Mouse (Mus musculus): ENCODE measurements around the gene Gm17617. TPM values are rescaled to one million over a fixed set of nuclear protein-coding genes. Genes with fewer than 3 reads are reported as not detected.
"Not testable (repeated sequence)": the region's sequence is repeated elsewhere in the genome, so short reads cannot be mapped to it uniquely, and the experiment has no call there.

Gene Gm17617
- total and polyA plus RNA-seq, 2 experiments from 2014 or later, result not detected

DNA sequence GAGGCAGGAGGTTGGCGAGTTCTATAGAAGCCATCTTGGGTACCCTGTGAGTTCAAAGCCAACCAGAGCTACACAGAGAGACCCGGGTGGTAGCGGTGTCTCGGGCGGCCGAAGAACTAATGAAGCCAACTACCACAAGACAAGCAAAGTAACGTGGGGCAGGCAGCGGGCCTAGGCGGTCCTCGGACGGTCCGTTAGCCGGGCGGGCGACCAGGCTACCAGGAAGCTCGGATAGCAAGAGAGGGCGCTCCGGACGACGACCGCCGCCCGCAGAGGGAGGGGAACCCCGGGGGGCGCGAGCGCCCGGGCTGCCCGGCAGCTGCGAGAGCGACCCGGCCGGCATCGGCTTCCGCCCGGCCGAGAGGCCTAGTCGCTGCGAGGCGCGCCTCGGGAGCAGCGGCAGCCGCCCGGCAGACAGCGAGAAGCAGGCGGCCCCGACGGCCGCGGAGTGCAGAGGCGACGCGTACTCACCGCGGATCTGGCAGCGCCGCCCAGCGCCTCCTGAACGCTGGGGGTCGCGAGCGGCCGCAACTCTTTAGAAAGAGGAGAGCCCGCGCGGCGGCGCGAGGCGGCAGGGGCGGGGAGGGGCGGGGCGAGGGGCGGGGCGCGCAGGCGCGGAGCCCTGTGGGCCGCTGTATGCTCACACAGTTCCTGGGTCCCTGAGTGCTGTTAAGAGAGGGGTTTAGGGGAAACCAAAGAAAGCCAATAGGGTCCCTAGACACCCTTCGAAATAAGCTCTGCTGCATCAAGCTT, 33.4 kb downstream of the Gm17617 start, which contains the start of gene Uimc1:
TSS of gene Uimc1 (minus strand) at position 575 of the 753 bp plus-strand sequence.
- Histone ChIP-seq H3K27ac (ENCODE audit: low read depth) (peak within 1 kb of the TSS; percentile 95), H3K36me3 (replicated peaks; ENCODE audit: control insufficient read depth, insufficient read depth, low read length) (no peaks in the 10 kb centered on the region), H3K9me3 (replicated peaks; ENCODE audit: control insufficient read depth, low read length) (no peaks in the 10 kb centered on the region), H3K4me2 (ENCODE audit: low read depth, low read length) (peak within 1 kb of the TSS; percentile 70), H3K9ac (replicated peaks; ENCODE audit: low read depth, low read length) (peak within 1 kb of the TSS; percentile 91), H3K4me3 (ENCODE audit: low read depth, low read length) (peak within 1 kb of the TSS; percentile 93), H3K27me3 (ENCODE audit: control insufficient read depth, insufficient read depth, low read length) (no peaks in the 10 kb centered on the region), H3K4me1 (ENCODE audit: control insufficient read depth, insufficient read depth) (peaks cover 7% of the 10 kb centered on the region; the same call in 1 of the 2 replicates)
- ATAC-seq (ENCODE audit: insufficient read depth, low read depth), result peak; percentile 85
- TF ChIP-seq CTCF (IDR thresholded peaks at IDR 0.05; ENCODE audit: low read depth) (peak; percentile 46), EP300 (IDR thresholded peaks at IDR 0.05; ENCODE audit: low read depth) (no peak)
- under 1% methylated on average over 56 of the region's 81 CpGs for WGBS
- DNase-seq (ENCODE audit: low spot score), result peak; percentile 89

DNA sequence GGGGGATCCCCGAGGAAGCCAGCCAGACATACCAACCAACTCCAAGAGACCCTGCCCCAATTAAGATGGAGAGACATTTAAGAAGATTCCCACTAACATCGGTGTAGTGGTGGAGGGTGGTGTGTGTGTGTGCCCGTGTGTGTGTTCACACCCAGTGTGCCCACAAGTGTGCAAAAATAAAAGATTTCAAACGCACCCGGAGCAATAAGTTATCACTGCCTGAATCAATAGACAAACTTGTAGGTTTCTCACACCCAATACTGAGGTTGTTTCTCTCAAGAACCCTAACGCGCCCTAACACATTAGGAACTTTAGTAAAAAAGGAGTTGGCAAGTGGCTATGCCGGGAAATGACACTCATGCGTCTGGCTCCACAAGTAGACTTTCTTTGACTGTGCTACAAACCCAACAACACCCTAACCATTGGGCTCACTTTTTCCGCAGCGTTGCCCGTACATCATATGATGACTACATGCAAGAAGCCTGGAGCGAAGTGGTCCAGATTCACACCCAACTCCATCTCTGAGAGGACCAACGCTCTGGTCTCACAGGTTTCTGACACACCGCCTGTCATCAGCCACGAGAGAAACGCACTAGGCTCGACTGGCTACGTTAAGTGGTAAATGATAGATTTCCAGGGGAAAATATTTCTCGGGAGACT, 34.2 kb downstream of the Gm17617 start:
- H3K4me3 ChIP-seq (ENCODE audit: low read depth, low read length), result peak overlapping the region; percentile 93
- no peak for ATAC-seq (ENCODE audit: insufficient read depth, low read depth)
- no peaks in the 10 kb centered on the region for H3K27me3 ChIP-seq (ENCODE audit: control insufficient read depth, insufficient read depth, low read length)
- H3K4me2 ChIP-seq (ENCODE audit: low read depth, low read length), result peak overlapping the region; percentile 70
- WGBS, result 24% methylated on average over 20 of the region's 20 CpGs
- no peak for DNase-seq (ENCODE audit: low spot score)
- TF ChIP-seq EP300 (IDR thresholded peaks at IDR 0.05; ENCODE audit: low read depth) (no peak), CTCF (IDR thresholded peaks at IDR 0.05; ENCODE audit: low read depth) (no peak)
- H3K9ac ChIP-seq (replicated peaks; ENCODE audit: low read depth, low read length), result peak overlapping the region; percentile 91
- no peaks in the 10 kb centered on the region for H3K9me3 ChIP-seq (replicated peaks; ENCODE audit: control insufficient read depth, low read length)
- H3K27ac ChIP-seq (ENCODE audit: low read depth), result peak overlapping the region; percentile 95
- H3K36me3 ChIP-seq (replicated peaks; ENCODE audit: control insufficient read depth, insufficient read depth, low read length), result no peaks in the 10 kb centered on the region
- peaks cover 7% of the 10 kb centered on the region; the same call in 1 of the 2 replicates for H3K4me1 ChIP-seq (ENCODE audit: control insufficient read depth, insufficient read depth)

DNA sequence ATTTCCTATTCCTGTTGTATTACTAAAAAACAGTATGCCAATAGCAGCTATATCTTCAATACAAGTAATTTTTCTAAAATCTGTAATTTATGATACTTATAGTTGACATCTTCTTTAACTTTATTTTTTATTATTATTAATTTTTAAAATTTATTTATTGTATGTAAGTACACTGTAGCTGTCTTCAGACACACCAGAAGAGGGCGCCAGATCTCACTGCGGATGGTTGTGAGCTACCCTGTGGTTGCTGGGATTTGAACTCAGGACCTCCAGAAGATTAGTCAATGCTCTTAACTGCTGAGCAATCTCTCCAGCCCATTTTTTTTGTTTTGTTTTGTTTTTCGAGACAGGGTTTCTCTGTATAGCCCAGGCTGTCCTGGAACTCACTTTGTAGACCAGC, 35.5 kb downstream of the Gm17617 start:
- not testable (repeated sequence) for H3K36me3 ChIP-seq (replicated peaks; ENCODE audit: control insufficient read depth, insufficient read depth, low read length); DNase-seq (ENCODE audit: low spot score); H3K27ac ChIP-seq (ENCODE audit: low read depth); H3K4me2 ChIP-seq (ENCODE audit: low read depth, low read length); H3K9me3 ChIP-seq (replicated peaks; ENCODE audit: control insufficient read depth, low read length); H3K9ac ChIP-seq (replicated peaks; ENCODE audit: low read depth, low read length); H3K4me1 ChIP-seq (ENCODE audit: control insufficient read depth, insufficient read depth); ATAC-seq (ENCODE audit: insufficient read depth, low read depth); H3K27me3 ChIP-seq (ENCODE audit: control insufficient read depth, insufficient read depth, low read length); H3K4me3 ChIP-seq (ENCODE audit: low read depth, low read length)
- 83% methylated on average over 3 of the region's 3 CpGs for WGBS

DNA sequence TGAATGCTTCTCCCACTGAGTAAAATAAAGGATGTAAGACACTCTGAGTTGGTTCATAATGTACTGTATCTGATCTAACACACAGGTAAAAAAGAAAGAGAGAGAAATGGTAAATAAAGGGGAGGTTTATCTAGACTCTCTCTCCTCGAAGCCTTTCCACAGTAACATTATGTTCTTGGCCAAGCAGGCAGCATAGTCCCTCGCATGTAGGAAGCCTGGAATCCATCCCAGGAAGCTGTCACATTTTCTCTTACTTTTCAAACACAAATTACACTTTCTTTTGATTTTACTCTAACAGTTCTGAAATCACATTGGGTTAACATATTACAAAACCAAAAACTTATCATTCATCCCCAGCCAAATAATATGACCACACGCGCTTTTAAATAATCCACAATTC, 40.8 kb downstream of the Gm17617 start:
- DNase-seq (ENCODE audit: low spot score) (no peak), ATAC-seq (ENCODE audit: insufficient read depth, low read depth) (no peak)
- Histone ChIP-seq H3K4me1 (ENCODE audit: control insufficient read depth, insufficient read depth) (no peaks in the 10 kb centered on the region), H3K4me2 (ENCODE audit: low read depth, low read length) (no peak overlapping the region), H3K9me3 (replicated peaks; ENCODE audit: control insufficient read depth, low read length) (no peaks in the 10 kb centered on the region), H3K36me3 (replicated peaks; ENCODE audit: control insufficient read depth, insufficient read depth, low read length) (peaks cover 12% of the 10 kb centered on the region), H3K9ac (replicated peaks; ENCODE audit: low read depth, low read length) (no peak overlapping the region), H3K27ac (ENCODE audit: low read depth) (no peak overlapping the region), H3K27me3 (ENCODE audit: control insufficient read depth, insufficient read depth, low read length) (no peaks in the 10 kb centered on the region), H3K4me3 (ENCODE audit: low read depth, low read length) (no peak overlapping the region)
- WGBS, result 70% methylated on average over 4 of the region's 4 CpGs
- TF ChIP-seq CTCF (IDR thresholded peaks at IDR 0.05; ENCODE audit: low read depth), result no peak
- TF ChIP-seq EP300 (IDR thresholded peaks at IDR 0.05; ENCODE audit: low read depth), result no peak

Other genes starting within 250 kb of the Gm17617 start
- gene Unc5a, start 184.1 kb downstream of the Gm17617 start, total RNA-seq (2014; rRNA removed; ENCODE audit: low replicate concordance), result 3.7 and 5.5 TPM in 2 replicates
- gene Unc5a, start 184.1 kb downstream of the Gm17617 start, polyA plus RNA-seq (2015; fragmentation: Nextera tagmentation; extraction: Ambion mirVana), result 0.70 and 0.88 TPM in 2 replicates
- gene Hk3, start 112.2 kb downstream of the Gm17617 start, total RNA-seq (2014; rRNA removed; ENCODE audit: low replicate concordance), result 0.38 and 1.0 TPM in 2 replicates
- 0.38 and 0.62 TPM in 2 replicates for gene Hk3, start 112.2 kb downstream of the Gm17617 start, polyA plus RNA-seq (2015; fragmentation: Nextera tagmentation; extraction: Ambion mirVana)
- 6.2 and 11.1 TPM in 2 replicates for gene Uimc1, start 33.2 kb downstream of the Gm17617 start, total RNA-seq (2014; rRNA removed; ENCODE audit: low replicate concordance)
- gene Uimc1, start 33.2 kb downstream of the Gm17617 start, polyA plus RNA-seq (2015; fragmentation: Nextera tagmentation; extraction: Ambion mirVana), result 12.5 and 13.9 TPM in 2 replicates
- 13.3 and 21.0 TPM in 2 replicates for gene Zfp346, start 28.2 kb downstream of the Gm17617 start, total RNA-seq (2014; rRNA removed; ENCODE audit: low replicate concordance)
- gene Zfp346, start 28.2 kb downstream of the Gm17617 start, polyA plus RNA-seq (2015; fragmentation: Nextera tagmentation; extraction: Ambion mirVana), result 11.7 and 13.4 TPM in 2 replicates
- not detected in 2 replicates for gene Fgfr4, start 19.1 kb upstream of the Gm17617 start, total RNA-seq (2014; rRNA removed; ENCODE audit: low replicate concordance)
- gene Fgfr4, start 19.1 kb upstream of the Gm17617 start, polyA plus RNA-seq (2015; fragmentation: Nextera tagmentation; extraction: Ambion mirVana), result 0.08 and 0.11 TPM in 2 replicates
- 49.3 and 75.1 TPM in 2 replicates for gene Nsd1, start 76.2 kb upstream of the Gm17617 start, total RNA-seq (2014; rRNA removed; ENCODE audit: low replicate concordance)
- gene Nsd1, start 76.2 kb upstream of the Gm17617 start, polyA plus RNA-seq (2015; fragmentation: Nextera tagmentation; extraction: Ambion mirVana), result 39.1 and 45.4 TPM in 2 replicates
- gene Prelid1, start 187.0 kb upstream of the Gm17617 start, total RNA-seq (2014; rRNA removed; ENCODE audit: low replicate concordance), result 161 and 188 TPM in 2 replicates
- 192 and 196 TPM in 2 replicates for gene Prelid1, start 187.0 kb upstream of the Gm17617 start, polyA plus RNA-seq (2015; fragmentation: Nextera tagmentation; extraction: Ambion mirVana)
- gene Rab24, start 188.4 kb upstream of the Gm17617 start, total RNA-seq (2014; rRNA removed; ENCODE audit: low replicate concordance), result 69.2 and 74.5 TPM in 2 replicates
- 53.0 and 59.9 TPM in 2 replicates for gene Rab24, start 188.4 kb upstream of the Gm17617 start, polyA plus RNA-seq (2015; fragmentation: Nextera tagmentation; extraction: Ambion mirVana)
- gene Mxd3, start 196.3 kb upstream of the Gm17617 start, total RNA-seq (2014; rRNA removed; ENCODE audit: low replicate concordance), result 24.8 and 33.1 TPM in 2 replicates
- gene Mxd3, start 196.3 kb upstream of the Gm17617 start, polyA plus RNA-seq (2015; fragmentation: Nextera tagmentation; extraction: Ambion mirVana), result 8.6 and 11.4 TPM in 2 replicates
- gene Lman2, start 229.2 kb upstream of the Gm17617 start, total RNA-seq (2014; rRNA removed; ENCODE audit: low replicate concordance), result 89.3 and 100 TPM in 2 replicates
- gene Lman2, start 229.2 kb upstream of the Gm17617 start, polyA plus RNA-seq (2015; fragmentation: Nextera tagmentation; extraction: Ambion mirVana), result 41.3 and 42.4 TPM in 2 replicates
- 0.46 and 1.1 TPM in 2 replicates for gene Rgs14, start 236.2 kb upstream of the Gm17617 start, total RNA-seq (2014; rRNA removed; ENCODE audit: low replicate concordance)
- 0.30 and 0.32 TPM in 2 replicates for gene Rgs14, start 236.2 kb upstream of the Gm17617 start, polyA plus RNA-seq (2015; fragmentation: Nextera tagmentation; extraction: Ambion mirVana)

Data from heart, postnatal 0 days (tissue).